Mouse (Mus musculus): ENCODE results near the gene Dip2b.

- TF ChIP-seq CTCF (IDR thresholded peaks at IDR 0.05; ENCODE audit: insufficient read depth, low read length) = no peak
- TF ChIP-seq POLR2A (IDR thresholded peaks at IDR 0.05; ENCODE audit: borderline replicate concordance, extremely low read depth, low read depth, low read length) = no peak
Measured at GRCm38 (mm10) chr15:100063229-100063773, 24.8 kb downstream of the Dip2b start.

All from lung, adult 2 months (tissue).